Mouse (Mus musculus): ENCODE measurements around the gene Mettl21e. TPM values are rescaled to one million over a fixed set of nuclear protein-coding genes. Genes with fewer than 3 reads are reported as not detected.

Mettl21e gene
- total and polyA plus RNA-seq, 3 experiments, result not detected

DNA sequence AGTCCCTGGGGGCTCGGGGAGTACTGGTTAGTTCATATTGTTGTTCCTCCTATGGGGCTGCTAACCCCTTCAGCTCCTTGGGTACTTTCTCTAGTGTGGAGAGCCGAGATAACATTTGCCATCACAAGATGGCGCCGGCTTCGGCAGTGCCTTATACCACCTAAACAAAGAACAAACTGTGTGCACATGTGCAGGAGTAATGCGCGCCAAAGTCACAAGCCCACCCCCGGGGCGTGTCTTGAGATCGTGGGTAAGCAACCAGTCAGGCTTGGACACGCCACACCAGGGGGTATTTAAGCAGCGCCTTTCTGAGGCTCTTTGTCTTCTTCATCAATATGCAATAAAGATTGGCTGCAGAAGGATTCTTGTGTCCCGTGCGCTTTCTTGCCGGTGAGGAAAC is 15.9 kb downstream of the Mettl21e start:
- H3K4me3 ChIP-seq (ENCODE audit: control insufficient read depth in 1 of 2, insufficient read depth in 1 of 2, low read depth in 2 of 2, low read length in 2 of 2), result no peak overlapping the region
- H3K79me2 ChIP-seq (ENCODE audit: control insufficient read depth, insufficient read depth, low read length, poor library complexity), result no peaks in the 10 kb centered on the region
- H3K4me1 ChIP-seq (ENCODE audit: control insufficient read depth in 1 of 2, insufficient read depth in 2 of 2, low read length in 2 of 2), result no peaks in the 10 kb centered on the region
- no peaks in the 10 kb centered on the region for H3K9me3 ChIP-seq (replicated peaks; ENCODE audit: insufficient read depth, low read length)
- no peak for TF ChIP-seq MAZ (IDR thresholded peaks at IDR 0.05; ENCODE audit: low read depth, low read length)
- no peak for TF ChIP-seq BHLHE40 (IDR thresholded peaks at IDR 0.05; ENCODE audit: borderline replicate concordance, low read depth, low read length)
- no peak for TF ChIP-seq MAX (IDR thresholded peaks at IDR 0.05; ENCODE audit: low read length)
- TF ChIP-seq MAFK (IDR thresholded peaks at IDR 0.05; ENCODE audit: borderline replicate concordance, low read depth, low read length), result no peak
- TF ChIP-seq ELF1 (IDR thresholded peaks at IDR 0.05; ENCODE audit: low read depth, low read length), result no peak
- TF ChIP-seq ETS1 (IDR thresholded peaks at IDR 0.05; ENCODE audit: low read depth, low read length), result no peak
- TF ChIP-seq TBP (IDR thresholded peaks at IDR 0.05; ENCODE audit: low read depth, low read length), result no peak
- no peak for TF ChIP-seq USF2 (IDR thresholded peaks at IDR 0.05; ENCODE audit: borderline replicate concordance in 1 of 2, insufficient read depth in 1 of 2, low read depth in 1 of 2, low read length in 2 of 2)
- TF ChIP-seq CHD1 (IDR thresholded peaks at IDR 0.05; ENCODE audit: low read depth, low read length), result no peak
- no peak for TF ChIP-seq POLR2AphosphoS5 (IDR thresholded peaks at IDR 0.05; ENCODE audit: borderline replicate concordance, low read depth, low read length)
- TF ChIP-seq JUND (IDR thresholded peaks at IDR 0.05; ENCODE audit: low read depth, low read length), result no peak
- no peak for TF ChIP-seq EP300 (IDR thresholded peaks at IDR 0.05; ENCODE audit: low read depth in 1 of 2, low read length in 2 of 2)
- no peak for TF ChIP-seq RCOR1 (IDR thresholded peaks at IDR 0.05; ENCODE audit: low read depth, low read length)
- TF ChIP-seq MEF2A (IDR thresholded peaks at IDR 0.05; ENCODE audit: extremely low read depth, insufficient replicate concordance, low read depth, low read length, poor library complexity, severe bottlenecking), result no peak
- no peak for DNase-seq (ENCODE audit: low read depth, low spot score)
- H3K27ac ChIP-seq (ENCODE audit: control insufficient read depth, low read depth, low read length), result no peak overlapping the region
- no peaks in the 10 kb centered on the region for H3K27me3 ChIP-seq (ENCODE audit: control insufficient read depth in 1 of 2, insufficient read depth in 2 of 2, low read length in 2 of 2)
- no peak overlapping the region for H3K9ac ChIP-seq (ENCODE audit: control insufficient read depth, low read depth, low read length, poor library complexity, severe bottlenecking)
- no peaks in the 10 kb centered on the region for H3K36me3 ChIP-seq (ENCODE audit: control insufficient read depth in 1 of 2, insufficient read depth in 2 of 2, low read length in 2 of 2)

DNA sequence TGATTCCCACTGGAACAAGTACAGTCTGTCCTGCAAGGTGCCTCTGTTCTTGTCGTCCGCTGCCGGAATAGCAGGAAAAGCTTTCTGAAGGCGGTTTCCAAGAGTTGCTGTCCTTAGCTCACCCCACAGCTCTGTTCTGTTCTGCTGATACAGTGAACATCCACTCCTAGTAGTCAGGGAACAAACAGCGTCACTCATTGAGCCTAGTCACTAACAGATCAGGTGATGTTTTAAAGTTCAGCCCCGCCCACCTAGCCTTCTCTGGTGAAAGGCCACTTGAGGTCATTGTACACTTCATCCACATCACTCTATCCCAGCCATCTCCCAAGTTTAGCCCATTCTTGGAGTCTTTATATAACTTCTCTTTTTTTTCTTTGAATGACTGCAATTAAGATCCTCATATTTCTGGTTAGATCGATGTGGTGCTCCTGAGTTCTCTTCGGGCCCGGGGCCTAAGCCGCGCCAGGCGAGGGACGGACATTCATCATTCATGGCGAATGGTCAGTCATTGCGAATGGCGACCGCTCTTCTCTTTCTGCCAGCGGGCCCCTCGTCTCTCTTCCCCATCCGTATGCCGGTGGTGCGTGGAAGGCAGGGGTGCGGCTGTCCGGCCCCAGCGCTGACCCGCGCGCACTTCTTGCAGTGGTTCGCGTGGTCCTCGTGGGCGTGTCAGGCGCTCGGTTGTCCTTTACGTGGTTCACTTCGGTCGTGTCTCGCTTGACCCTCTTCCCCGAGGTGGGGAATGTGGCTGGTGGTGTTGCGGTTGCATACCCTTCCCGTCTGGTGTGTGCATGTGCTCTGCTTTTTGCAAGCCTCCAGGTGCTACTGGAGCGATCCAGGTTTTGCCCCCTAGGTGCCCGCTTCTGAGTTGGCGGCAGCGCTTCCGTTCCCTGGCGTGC is 20.2 kb downstream of the Mettl21e start:
- Histone ChIP-seq H3K36me3 (ENCODE audit: control insufficient read depth in 1 of 2, insufficient read depth in 2 of 2, low read length in 2 of 2) (no peaks in the 10 kb centered on the region), H3K9ac (ENCODE audit: control insufficient read depth, low read depth, low read length, poor library complexity, severe bottlenecking) (no peak overlapping the region), H3K4me1 (ENCODE audit: control insufficient read depth in 1 of 2, insufficient read depth in 2 of 2, low read length in 2 of 2) (no peaks in the 10 kb centered on the region), H3K79me2 (ENCODE audit: control insufficient read depth, insufficient read depth, low read length, poor library complexity) (no peaks in the 10 kb centered on the region), H3K9me3 (replicated peaks; ENCODE audit: insufficient read depth, low read length) (no peaks in the 10 kb centered on the region), H3K27me3 (ENCODE audit: control insufficient read depth in 1 of 2, insufficient read depth in 2 of 2, low read length in 2 of 2) (no peaks in the 10 kb centered on the region; a peak in 1 of 4 replicates), H3K4me3 (ENCODE audit: control insufficient read depth in 1 of 2, insufficient read depth in 1 of 2, low read depth in 2 of 2, low read length in 2 of 2) (no peak overlapping the region), H3K27ac (ENCODE audit: control insufficient read depth, low read depth, low read length) (no peak overlapping the region)
- TF ChIP-seq ELF1 (IDR thresholded peaks at IDR 0.05; ENCODE audit: low read depth, low read length), result no peak
- TF ChIP-seq TAL1 (IDR thresholded peaks at IDR 0.05; ENCODE audit: low read length), result no peak
- TF ChIP-seq HCFC1 (IDR thresholded peaks at IDR 0.05; ENCODE audit: low read depth, low read length), result no peak
- TF ChIP-seq MAX (IDR thresholded peaks at IDR 0.05; ENCODE audit: low read length), result no peak
- TF ChIP-seq RAD21 (IDR thresholded peaks at IDR 0.05; ENCODE audit: low read depth, low read length), result no peak
- no peak for TF ChIP-seq MYB (IDR thresholded peaks at IDR 0.05; ENCODE audit: low read depth, low read length)
- no peak for TF ChIP-seq TCF12 (IDR thresholded peaks at IDR 0.05; ENCODE audit: low read depth, low read length)
- peak; percentile 10 for DNase-seq (ENCODE audit: low read depth, low spot score)

Measured in MEL (cell line).